Mouse (Mus musculus) CH12.LX (cell line): ENCODE data around the gene Aldh3b2.

Experiments used
- CHD1 ChIP-seq: IDR thresholded peaks from 2 replicates; pipeline ENCODE4 v1.6.1; 2012; ENCODE audit warnings: low read depth, low read length, improper control_type of control experiment, inconsistent platforms
- CTCF ChIP-seq, 2 experiments: IDR thresholded peaks in 1 of 2; conservative IDR thresholded peaks in 1 of 2; 2 replicates each; pipeline ENCODE4 v1.5.1; 2011 to 2012; ENCODE audit warnings: low read depth in 2 of 2, low read length in 2 of 2, improper control_type of control experiment in 1 of 2, inconsistent platforms in 1 of 2, mild to moderate bottlenecking in 1 of 2, moderate library complexity in 1 of 2
- EP300 ChIP-seq: IDR thresholded peaks from 2 replicates; pipeline ENCODE4 v1.6.1; 2011; ENCODE audit warnings: low read length, improper control_type of control experiment
- MAX ChIP-seq: IDR thresholded peaks from 2 replicates; pipeline ENCODE4 v1.6.1; 2011; ENCODE audit warnings: low read length, improper control_type of control experiment
- POLR2A ChIP-seq: IDR thresholded peaks from 2 replicates; pipeline ENCODE4 v1.6.1; 2011; ENCODE audit warnings: low read depth, mild to moderate bottlenecking, improper control_type of control experiment, low read length
- TCF12 ChIP-seq: IDR thresholded peaks from 2 replicates; pipeline ENCODE4 v1.6.1; 2014; ENCODE audit warnings: low read depth, mild to moderate bottlenecking, inconsistent platforms, low read length, improper control_type of control experiment
- USF1 ChIP-seq: IDR thresholded peaks from 2 replicates; pipeline ENCODE4 v1.6.1; 2014; ENCODE audit warnings: low read depth, mild to moderate bottlenecking, inconsistent platforms, low read length, improper control_type of control experiment
- ZKSCAN1 ChIP-seq: IDR thresholded peaks from 2 replicates; pipeline ENCODE4 v1.6.1; 2012; ENCODE audit warnings: low read depth, inconsistent platforms, low read length, improper control_type of control experiment, borderline replicate concordance
- ZMIZ1 ChIP-seq: IDR thresholded peaks from 2 replicates; pipeline ENCODE4 v1.6.1; 2012; ENCODE audit warnings: low read depth, mild to moderate bottlenecking, inconsistent platforms, low read length, improper control_type of control experiment
- ZNF384 ChIP-seq: IDR thresholded peaks from 2 replicates; pipeline ENCODE4 v1.6.1; 2012; ENCODE audit warnings: low read depth, low read length, improper control_type of control experiment, inconsistent platforms

DNA sequence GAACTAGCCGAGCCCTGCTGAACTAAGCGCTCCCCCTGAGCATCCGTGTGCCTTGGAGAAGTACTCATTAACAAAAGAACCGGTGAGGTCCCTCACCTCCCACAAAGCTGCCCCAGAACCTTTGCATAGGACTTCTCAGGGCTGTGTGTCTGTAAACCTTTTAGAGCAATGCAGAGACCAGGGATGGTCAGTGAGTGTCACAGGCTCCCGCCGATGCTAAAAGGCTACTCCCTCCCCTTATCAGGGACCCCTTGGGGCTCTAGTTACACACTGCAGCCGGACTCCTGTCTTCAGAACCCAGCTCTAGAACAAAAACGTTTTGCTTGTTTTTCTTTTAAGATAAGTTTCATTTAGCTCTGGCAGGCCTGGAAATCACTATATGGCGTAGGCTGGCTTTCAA is 40.9 kb downstream of the Aldh3b2 start:
- no peak for TF ChIP-seq EP300
- no peak for TF ChIP-seq ZNF384
- TF ChIP-seq POLR2A, result no peak
- TF ChIP-seq MAX, result no peak
- TF ChIP-seq ZKSCAN1, result no peak
- TF ChIP-seq CHD1, result no peak
- TF ChIP-seq USF1, result no peak
- no peak for TF ChIP-seq CTCF (conservative IDR thresholded peaks at IDR 0.05 in 1 of 2, IDR thresholded peaks at IDR 0.05 in 1 of 2; ENCODE audit: low read depth in 2 of 2, low read length in 2 of 2)
- no peak for TF ChIP-seq ZMIZ1
- TF ChIP-seq TCF12, result no peak
